Comparison of ENCODE assay signal across 19 mouse cellular contexts in the genomic region with DNA sequence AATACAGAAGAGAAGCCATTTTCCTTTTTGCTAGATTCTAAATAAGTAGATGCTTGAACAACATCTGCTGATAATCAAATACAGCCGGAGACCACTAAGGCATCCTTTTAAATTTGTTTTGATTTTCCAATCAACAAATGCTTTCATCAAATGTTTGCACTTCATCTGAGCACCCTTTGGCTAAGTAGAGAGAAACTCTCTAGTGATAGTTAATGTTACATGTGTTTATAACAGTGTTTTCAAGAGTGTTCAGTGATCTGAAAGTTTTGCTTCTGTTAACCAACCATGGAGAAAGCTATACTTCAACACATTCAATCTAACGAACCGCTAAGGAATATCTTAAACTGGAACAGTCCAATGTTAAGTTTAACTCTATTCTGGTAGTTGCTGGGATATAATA.
"Had no signal": no experiment of that assay in that cellular context is flagged by ENCODE, and none has a peak within 500 bp of the region (broad histone marks: within the 10 kb centered on the region; RNA-seq: fewer than 3 reads in every experiment).

No protein-coding gene starts in this region.

- H3K4me2 ChIP-seq: liver, embryonic 12.5 days; midbrain, embryonic 12.5 days; neural tube, embryonic 13.5 days; neural tube, embryonic 15.5 days had no signal

- DNase-seq: lung, adult 2 months; lung, postnatal 36 days; midbrain, embryonic 14.5 days; retina, postnatal 1 day; right cerebral cortex, adult 18-20 months; right cerebral cortex, postnatal 25 days; right cerebral cortex, postnatal 4 days; spleen, adult 18-20 months; thymus, adult 18-20 months; thymus, postnatal 14 days; thymus, postnatal 36 days had no signal

- H3K27ac ChIP-seq: liver, embryonic 12.5 days; liver, embryonic 14.5 days; midbrain, embryonic 10.5 days; midbrain, embryonic 12.5 days; neural tube, embryonic 13.5 days; neural tube, embryonic 15.5 days had no signal

- H3K36me3 ChIP-seq: liver, embryonic 12.5 days; midbrain, embryonic 10.5 days; midbrain, embryonic 12.5 days; neural tube, embryonic 13.5 days; neural tube, embryonic 15.5 days had no signal

- ATAC-seq: liver, embryonic 12.5 days; midbrain, embryonic 16.5 days had no signal

- H3K9ac ChIP-seq: liver, embryonic 12.5 days; liver, embryonic 14.5 days; midbrain, embryonic 12.5 days; neural tube, embryonic 13.5 days; neural tube, embryonic 15.5 days had no signal

- H3K27me3 ChIP-seq: liver, embryonic 12.5 days; midbrain, embryonic 12.5 days; neural tube, embryonic 13.5 days; neural tube, embryonic 15.5 days had no signal

- H3K9me3 ChIP-seq: liver, embryonic 12.5 days; midbrain, embryonic 10.5 days; midbrain, embryonic 12.5 days; neural tube, embryonic 13.5 days; neural tube, embryonic 15.5 days had no signal

- H3K4me3 ChIP-seq: liver, embryonic 12.5 days; midbrain, embryonic 10.5 days; midbrain, embryonic 12.5 days; myocyte; neural tube, embryonic 13.5 days; neural tube, embryonic 15.5 days had no signal

- H3K4me1 ChIP-seq: liver, embryonic 12.5 days; midbrain, embryonic 10.5 days; midbrain, embryonic 12.5 days; neural tube, embryonic 13.5 days; neural tube, embryonic 15.5 days had no signal
